Mouse (Mus musculus): ENCODE results near the gene Platr17.

Gene Platr17

GRCm38 (mm10) chr17:33920282-33921097, 15.6 kb downstream of the Platr17 start:
- DNase-seq, result peak; percentile 90 to 95

- no peak for DNase-seq
Measured at GRCm38 (mm10) chr17:33921361-33921760, 16.4 kb downstream of the Platr17 start.

GRCm38 (mm10) chr17:33924577-33925283, 19.8 kb downstream of the Platr17 start:
- peak; percentile 44 to 66 for DNase-seq

GRCm38 (mm10) chr17:33925406-33926116, 20.6 kb downstream of the Platr17 start:
- DNase-seq, result no peak

- no peak for DNase-seq
Measured at GRCm38 (mm10) chr17:33926207-33926932, 21.4 kb downstream of the Platr17 start.

- DNase-seq, result no peak
Measured at GRCm38 (mm10) chr17:33928251-33928947, 23.5 kb downstream of the Platr17 start.

GRCm38 (mm10) chr17:33929371-33930279, 24.7 kb downstream of the Platr17 start, which contains the start of gene Rgl2:
Gene Rgl2 (plus strand): TSS chr17:33929543.
- peak; percentile 98 for DNase-seq

GRCm38 (mm10) chr17:33930280-33931158, 25.6 kb downstream of the Platr17 start:
- DNase-seq, result peak; percentile 63 to 69

- DNase-seq, result no peak
Measured at GRCm38 (mm10) chr17:33931159-33931866, 26.4 kb downstream of the Platr17 start.

- DNase-seq, result no peak
Measured at GRCm38 (mm10) chr17:33931947-33932346, 27.0 kb downstream of the Platr17 start.

GRCm38 (mm10) chr17:33932448-33932847, 27.5 kb downstream of the Platr17 start:
- no peak for DNase-seq

GRCm38 (mm10) chr17:33932970-33933369, 28.0 kb downstream of the Platr17 start:
- DNase-seq, result no peak

GRCm38 (mm10) chr17:33935422-33936055, 30.6 kb downstream of the Platr17 start:
- DNase-seq, result no peak

- no peak for DNase-seq
Measured at GRCm38 (mm10) chr17:33936993-33937392, 32.1 kb downstream of the Platr17 start.

GRCm38 (mm10) chr17:33938783-33939182, 33.8 kb downstream of the Platr17 start:
- DNase-seq, result no peak

GRCm38 (mm10) chr17:33940206-33940805, 35.4 kb downstream of the Platr17 start, which contains the start of the genes Pfdn6 and Wdr46:
Gene Pfdn6 (minus strand): TSS chr17:33940343.
Gene Wdr46 (plus strand): TSS chr17:33940660.
- DNase-seq, result peak; percentile 88 to 92

GRCm38 (mm10) chr17:33940981-33941380, 36.0 kb downstream of the Platr17 start:
- DNase-seq, result peak; percentile 25 to 41

- DNase-seq, result no peak
Measured at GRCm38 (mm10) chr17:33941381-33941780, 36.4 kb downstream of the Platr17 start.
